Mouse (Mus musculus): ENCODE data around the gene Jaml. TPM values are rescaled to one million over a fixed set of nuclear protein-coding genes. Genes with fewer than 3 reads are reported as not detected.

Jaml gene
- polyA plus RNA-seq, 1 experiment from 2014 or later, result 0.87 TPM

DNA sequence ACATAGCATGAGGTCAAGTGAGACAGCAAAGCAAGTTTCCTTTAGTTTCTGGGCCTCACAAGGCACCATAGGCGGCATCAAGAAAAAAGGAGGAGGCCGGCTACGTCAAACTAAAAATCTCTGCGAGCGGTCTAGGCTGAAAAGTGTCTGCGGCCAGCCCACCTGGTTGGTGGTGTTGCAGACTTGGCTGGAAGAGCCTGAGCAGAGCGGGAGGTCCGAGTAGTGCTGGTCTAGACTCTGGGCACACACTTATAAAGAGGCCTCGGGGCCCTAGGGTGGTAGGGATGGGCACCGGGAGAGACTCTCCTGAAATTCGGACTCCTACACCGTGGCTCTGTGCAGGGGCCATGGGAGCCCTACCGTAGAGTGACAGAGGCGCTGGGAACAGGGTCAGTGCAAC lies 36.7 kb downstream of the Jaml start:
- Histone ChIP-seq H3K4me3 (ENCODE audit: low read length) (peak overlapping the region; percentile 42), H3K4me2 (ENCODE audit: low read depth, low read length) (peak overlapping the region; percentile 64), H3K27ac (ENCODE audit: low read length) (no peak overlapping the region), H3K36me3 (ENCODE audit: control insufficient read depth, insufficient read depth) (no peaks in the 10 kb centered on the region), H3K4me1 (ENCODE audit: control insufficient read depth, insufficient read depth, low read length) (peaks cover 4% of the 10 kb centered on the region; the same call in 1 of the 2 replicates), H3K27me3 (ENCODE audit: control insufficient read depth, insufficient read depth, low read length) (0 out of 2 replicates have a peak, but pooled peaks cover 2% of the 10 kb centered on the region), H3K9me3 (replicated peaks; ENCODE audit: control insufficient read depth, low read length) (no peaks in the 10 kb centered on the region), H3K9ac (ENCODE audit: low read length) (peak overlapping the region; percentile 30; the same call in 1 of the 2 replicates)
- ATAC-seq (replicated peaks; ENCODE audit: extremely low read depth, insufficient read depth, low FRiP score), result no peak
- WGBS, result 8% methylated on average over 14 of the region's 14 CpGs

GRCm38 (mm10) chr9:45116819-45117218 lies 37.8 kb downstream of the Jaml start:
- ATAC-seq (replicated peaks; ENCODE audit: extremely low read depth, insufficient read depth, low FRiP score), result no peak
- Histone ChIP-seq H3K27ac (ENCODE audit: low read length) (no peak overlapping the region), H3K9me3 (replicated peaks; ENCODE audit: control insufficient read depth, low read length) (no peaks in the 10 kb centered on the region), H3K9ac (ENCODE audit: low read length) (no peak overlapping the region), H3K27me3 (ENCODE audit: control insufficient read depth, insufficient read depth, low read length) (0 out of 2 replicates have a peak, but pooled peaks cover 2% of the 10 kb centered on the region), H3K4me3 (ENCODE audit: low read length) (no peak overlapping the region), H3K4me1 (ENCODE audit: control insufficient read depth, insufficient read depth, low read length) (peaks cover 4% of the 10 kb centered on the region; the same call in 1 of the 2 replicates), H3K36me3 (ENCODE audit: control insufficient read depth, insufficient read depth) (no peaks in the 10 kb centered on the region), H3K4me2 (ENCODE audit: low read depth, low read length) (no peak overlapping the region)
- WGBS, result 61% methylated on average over 9 of the region's 9 CpGs

- Histone ChIP-seq H3K27ac (ENCODE audit: low read length) (peak within 1 kb of the TSS; percentile 47; the same call in 1 of the 2 replicates), H3K36me3 (ENCODE audit: control insufficient read depth, insufficient read depth) (no peaks in the 10 kb centered on the region), H3K9ac (ENCODE audit: low read length) (peak within 1 kb of the TSS; percentile 76), H3K27me3 (ENCODE audit: control insufficient read depth, insufficient read depth, low read length) (0 out of 2 replicates have a peak, but pooled peaks cover 2% of the 10 kb centered on the region), H3K9me3 (replicated peaks; ENCODE audit: control insufficient read depth, low read length) (no peaks in the 10 kb centered on the region), H3K4me1 (ENCODE audit: control insufficient read depth, insufficient read depth, low read length) (peaks cover 10% of the 10 kb centered on the region), H3K4me3 (ENCODE audit: low read length) (peak within 1 kb of the TSS; percentile 51), H3K4me2 (ENCODE audit: low read depth, low read length) (peak within 1 kb of the TSS; percentile 62)
- WGBS, result under 1% methylated on average over 13 of the region's 13 CpGs
- ATAC-seq (replicated peaks; ENCODE audit: extremely low read depth, insufficient read depth, low FRiP score), result no peak; the same call in 1 of the 2 replicates
Observed at GRCm38 (mm10) chr9:45117741-45118431, 38.9 kb downstream of the Jaml start, which contains the start of gene Scn2b. Gene Scn2b (plus strand): TSS chr9:45117782.

DNA sequence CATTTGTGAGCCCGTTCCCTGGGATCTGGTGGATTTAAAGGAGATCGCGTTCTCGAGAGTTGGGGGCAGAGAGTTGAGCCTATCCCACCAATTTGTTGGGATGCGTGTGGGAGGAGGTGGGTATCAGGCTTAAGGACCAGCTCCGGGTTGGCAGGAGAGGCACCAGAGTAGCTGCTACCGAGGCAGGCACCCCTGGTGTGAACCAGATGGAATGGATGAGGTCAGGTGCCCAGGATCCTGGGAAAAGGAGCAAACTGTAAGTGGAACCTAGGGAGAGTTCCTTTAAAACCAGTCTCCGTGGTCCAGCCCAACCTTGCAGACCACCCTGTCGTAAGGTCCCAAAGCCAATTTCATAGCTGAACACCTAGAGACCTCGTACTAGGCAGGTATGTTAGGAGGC lies 39.6 kb downstream of the Jaml start:
- no peak for ATAC-seq (replicated peaks; ENCODE audit: extremely low read depth, insufficient read depth, low FRiP score)
- Histone ChIP-seq H3K4me2 (ENCODE audit: low read depth, low read length) (peak overlapping the region; percentile 62), H3K9ac (ENCODE audit: low read length) (peak overlapping the region; percentile 32; the same call in 1 of the 2 replicates), H3K27ac (ENCODE audit: low read length) (no peak overlapping the region), H3K9me3 (replicated peaks; ENCODE audit: control insufficient read depth, low read length) (no peaks in the 10 kb centered on the region), H3K36me3 (ENCODE audit: control insufficient read depth, insufficient read depth) (no peaks in the 10 kb centered on the region), H3K27me3 (ENCODE audit: control insufficient read depth, insufficient read depth, low read length) (0 out of 2 replicates have a peak, but pooled peaks cover 2% of the 10 kb centered on the region), H3K4me1 (ENCODE audit: control insufficient read depth, insufficient read depth, low read length) (peaks cover 10% of the 10 kb centered on the region), H3K4me3 (ENCODE audit: low read length) (peak overlapping the region; percentile 51)
- WGBS, result 31% methylated on average over 10 of the region's 10 CpGs

- Histone ChIP-seq H3K4me2 (ENCODE audit: low read depth, low read length) (no peak overlapping the region), H3K4me1 (ENCODE audit: control insufficient read depth, insufficient read depth, low read length) (peaks cover 10% of the 10 kb centered on the region), H3K27me3 (ENCODE audit: control insufficient read depth, insufficient read depth, low read length) (0 out of 2 replicates have a peak, but pooled peaks cover under 1% of the 10 kb centered on the region), H3K9me3 (replicated peaks; ENCODE audit: control insufficient read depth, low read length) (no peaks in the 10 kb centered on the region), H3K36me3 (ENCODE audit: control insufficient read depth, insufficient read depth) (no peaks in the 10 kb centered on the region), H3K9ac (ENCODE audit: low read length) (no peak overlapping the region), H3K27ac (ENCODE audit: low read length) (no peak overlapping the region), H3K4me3 (ENCODE audit: low read length) (no peak overlapping the region)
- WGBS, result 92% methylated on average over 8 of the region's 8 CpGs
- no peak for ATAC-seq (replicated peaks; ENCODE audit: extremely low read depth, insufficient read depth, low FRiP score)
Observed at GRCm38 (mm10) chr9:45119316-45119953, 40.5 kb downstream of the Jaml start.

- ATAC-seq (replicated peaks; ENCODE audit: extremely low read depth, insufficient read depth, low FRiP score), result no peak
- Histone ChIP-seq H3K9me3 (replicated peaks; ENCODE audit: control insufficient read depth, low read length) (no peaks in the 10 kb centered on the region), H3K9ac (ENCODE audit: low read length) (no peak overlapping the region), H3K27me3 (ENCODE audit: control insufficient read depth, insufficient read depth, low read length) (no peaks in the 10 kb centered on the region), H3K4me3 (ENCODE audit: low read length) (no peak overlapping the region), H3K4me1 (ENCODE audit: control insufficient read depth, insufficient read depth, low read length) (peaks cover 10% of the 10 kb centered on the region), H3K27ac (ENCODE audit: low read length) (no peak overlapping the region), H3K4me2 (ENCODE audit: low read depth, low read length) (no peak overlapping the region), H3K36me3 (ENCODE audit: control insufficient read depth, insufficient read depth) (no peaks in the 10 kb centered on the region)
- WGBS, result 84% methylated on average over 14 of the region's 14 CpGs
Observed at GRCm38 (mm10) chr9:45119954-45120530, 41.1 kb downstream of the Jaml start.

GRCm38 (mm10) chr9:45120567-45120966 lies 41.6 kb downstream of the Jaml start:
- Histone ChIP-seq H3K4me2 (ENCODE audit: low read depth, low read length) (no peak overlapping the region), H3K9me3 (replicated peaks; ENCODE audit: control insufficient read depth, low read length) (no peaks in the 10 kb centered on the region), H3K27me3 (ENCODE audit: control insufficient read depth, insufficient read depth, low read length) (no peaks in the 10 kb centered on the region), H3K4me3 (ENCODE audit: low read length) (no peak overlapping the region), H3K36me3 (ENCODE audit: control insufficient read depth, insufficient read depth) (no peaks in the 10 kb centered on the region), H3K9ac (ENCODE audit: low read length) (no peak overlapping the region), H3K4me1 (ENCODE audit: control insufficient read depth, insufficient read depth, low read length) (peaks cover 10% of the 10 kb centered on the region), H3K27ac (ENCODE audit: low read length) (no peak overlapping the region)
- 84% methylated on average over 6 of the region's 6 CpGs for WGBS
- no peak for ATAC-seq (replicated peaks; ENCODE audit: extremely low read depth, insufficient read depth, low FRiP score)

DNA sequence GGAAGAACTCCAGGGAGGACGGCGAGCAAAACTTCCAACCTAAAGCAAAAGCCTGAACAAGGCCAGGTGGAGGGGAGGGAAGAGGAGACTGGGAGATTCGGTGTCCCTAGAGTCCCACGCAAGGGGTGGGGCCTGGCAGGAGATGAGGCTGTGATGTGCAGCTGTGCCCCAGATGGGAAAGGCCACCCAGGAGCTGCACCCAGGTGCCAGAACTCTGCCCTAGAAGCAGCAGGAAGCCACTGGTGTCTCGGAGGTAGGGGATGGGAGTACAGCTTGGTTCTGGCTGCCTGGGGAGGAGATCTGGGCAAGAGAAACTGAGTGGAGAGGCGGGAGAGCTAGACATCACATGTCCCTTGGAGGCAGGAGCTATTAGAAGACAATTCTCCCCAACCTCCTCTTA lies 42.0 kb downstream of the Jaml start:
- Histone ChIP-seq H3K9me3 (replicated peaks; ENCODE audit: control insufficient read depth, low read length) (no peaks in the 10 kb centered on the region), H3K9ac (ENCODE audit: low read length) (no peak overlapping the region), H3K27ac (ENCODE audit: low read length) (no peak overlapping the region), H3K36me3 (ENCODE audit: control insufficient read depth, insufficient read depth) (no peaks in the 10 kb centered on the region), H3K4me3 (ENCODE audit: low read length) (no peak overlapping the region), H3K4me2 (ENCODE audit: low read depth, low read length) (no peak overlapping the region), H3K4me1 (ENCODE audit: control insufficient read depth, insufficient read depth, low read length) (peaks cover 10% of the 10 kb centered on the region), H3K27me3 (ENCODE audit: control insufficient read depth, insufficient read depth, low read length) (no peaks in the 10 kb centered on the region)
- no peak; the same call in 1 of the 2 replicates for ATAC-seq (replicated peaks; ENCODE audit: extremely low read depth, insufficient read depth, low FRiP score)
- 56% methylated on average over 6 of the region's 6 CpGs for WGBS

DNA sequence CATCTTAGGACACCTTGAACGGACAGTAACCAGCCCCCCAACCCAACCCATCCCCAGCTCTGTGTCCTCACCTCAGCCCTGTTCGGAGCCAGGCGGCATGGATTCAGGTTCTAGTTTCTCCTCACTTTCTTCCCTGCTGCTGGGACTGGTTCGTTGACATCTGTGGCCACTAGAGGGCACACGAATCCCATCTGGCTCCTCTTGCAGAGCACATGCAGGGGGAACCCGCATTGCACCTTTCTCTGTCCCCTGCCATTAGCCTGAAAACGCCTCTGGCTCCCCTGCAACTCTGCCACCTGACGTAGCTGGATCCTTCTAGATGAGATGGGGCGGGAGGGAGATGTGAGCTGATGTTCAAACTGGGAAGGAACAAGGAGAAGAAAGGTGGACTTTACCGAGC lies 42.8 kb downstream of the Jaml start:
- 5% methylated on average over 10 of the region's 10 CpGs for WGBS
- H3K9ac ChIP-seq (ENCODE audit: low read length), result peak overlapping the region; percentile 27

More for the DNA sequence above, 42.8 kb downstream of the Jaml start:
- Histone ChIP-seq H3K36me3 (ENCODE audit: control insufficient read depth, insufficient read depth) (no peaks in the 10 kb centered on the region), H3K4me1 (ENCODE audit: control insufficient read depth, insufficient read depth, low read length) (peaks cover 13% of the 10 kb centered on the region), H3K27ac (ENCODE audit: low read length) (no peak overlapping the region; the same call in 1 of the 2 replicates), H3K9me3 (replicated peaks; ENCODE audit: control insufficient read depth, low read length) (no peaks in the 10 kb centered on the region), H3K4me3 (ENCODE audit: low read length) (peak overlapping the region; percentile 28), H3K4me2 (ENCODE audit: low read depth, low read length) (peak overlapping the region; percentile 63), H3K27me3 (ENCODE audit: control insufficient read depth, insufficient read depth, low read length) (no peaks in the 10 kb centered on the region)
- peak; percentile 69 for ATAC-seq (replicated peaks; ENCODE audit: extremely low read depth, insufficient read depth, low FRiP score)
